Mouse (Mus musculus) CD4-positive helper T cell, adult 2 months (primary cell): ENCODE results near the gene Apip.

ENCODE experiments used
- DNase-seq: peaks from one replicate; pipeline ENCODE4 v3.0.0-alpha.2; 2012; ENCODE audit warnings: low read depth, missing footprints, low spot score

Gene Apip

DNA sequence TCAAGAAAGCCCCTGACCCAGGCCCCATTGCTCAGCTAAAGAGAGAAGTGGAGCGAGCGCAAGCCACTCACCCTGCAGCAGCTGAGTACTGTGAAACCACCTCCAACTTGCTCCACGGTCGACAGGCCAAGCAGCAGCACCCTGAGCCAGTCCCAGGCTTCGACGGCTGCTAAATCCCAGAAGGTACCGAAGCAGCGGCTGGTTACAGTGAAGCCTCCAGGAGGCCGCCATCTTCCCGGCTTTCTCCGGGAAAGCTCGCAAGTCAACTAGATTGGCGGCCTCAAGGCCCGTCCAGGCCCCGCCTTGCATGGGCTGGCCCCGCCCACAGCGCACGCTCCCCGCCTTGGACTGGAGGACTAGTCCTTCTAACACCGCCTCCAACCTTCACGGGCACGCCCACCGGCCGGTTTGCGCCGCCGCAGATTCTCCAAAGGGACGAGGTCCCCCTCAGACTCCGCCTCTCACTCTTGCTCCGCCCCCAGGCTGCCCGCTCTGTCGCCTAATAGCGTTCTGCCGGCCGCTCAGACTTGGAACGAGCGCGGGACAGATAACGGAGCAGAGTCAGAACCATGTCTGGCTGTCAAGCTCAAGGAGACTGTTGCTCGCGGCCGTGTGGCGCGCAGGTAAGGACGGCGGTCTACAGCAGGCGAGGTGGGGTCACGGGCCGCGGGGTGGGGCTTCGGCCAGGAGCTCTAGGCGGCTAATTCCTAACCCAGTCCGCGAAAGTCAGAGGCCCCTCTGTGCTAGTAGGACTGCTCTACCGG lies at the start of gene Apip, which contains the start of gene Pdhx:
Gene Apip (plus strand): TSS at position 457 of the 764 bp plus-strand sequence.
Gene Pdhx (minus strand): TSS at position 295 of the 764 bp plus-strand sequence.
- peak; percentile 98 for DNase-seq

DNA sequence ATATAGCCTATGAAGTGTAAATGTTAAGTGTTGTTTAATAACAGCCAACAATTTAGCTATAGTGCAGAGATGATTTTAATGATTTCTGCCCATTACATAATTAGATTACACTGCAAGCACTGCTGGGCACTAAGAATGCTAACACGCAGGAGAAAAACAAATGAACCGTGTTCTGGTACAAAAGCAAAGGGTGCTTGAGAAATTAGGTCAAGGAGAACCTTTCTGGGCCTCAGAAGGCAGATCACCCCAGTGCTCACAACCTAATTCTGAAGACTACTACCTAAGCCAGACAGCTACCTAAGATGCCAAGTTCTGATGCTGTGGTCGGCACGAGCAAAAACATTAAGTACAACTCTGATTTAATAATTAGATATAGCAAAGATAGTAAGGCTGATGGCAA lies 35.6 kb upstream of the Apip start:
- DNase-seq = no peak

DNA sequence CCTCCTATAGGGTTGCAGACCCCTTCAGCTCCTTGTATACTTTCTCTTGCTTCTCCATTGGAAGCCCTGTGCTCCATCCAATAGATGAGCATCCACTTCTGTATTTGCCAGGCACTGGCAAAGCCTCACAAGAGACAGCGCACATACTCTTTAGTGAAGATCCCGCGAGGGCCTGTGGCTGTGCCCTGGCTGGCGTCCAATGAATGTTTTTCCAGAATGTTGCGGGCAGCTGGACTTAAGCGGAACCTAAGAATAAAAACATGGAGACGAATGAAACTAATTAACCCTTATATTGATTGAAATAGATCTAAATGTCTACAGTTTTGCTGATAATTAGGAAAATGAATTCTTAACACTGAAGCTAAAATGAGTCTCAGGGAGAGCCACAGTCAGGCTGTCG lies 32.6 kb upstream of the Apip start:
- DNase-seq = no peak

DNA sequence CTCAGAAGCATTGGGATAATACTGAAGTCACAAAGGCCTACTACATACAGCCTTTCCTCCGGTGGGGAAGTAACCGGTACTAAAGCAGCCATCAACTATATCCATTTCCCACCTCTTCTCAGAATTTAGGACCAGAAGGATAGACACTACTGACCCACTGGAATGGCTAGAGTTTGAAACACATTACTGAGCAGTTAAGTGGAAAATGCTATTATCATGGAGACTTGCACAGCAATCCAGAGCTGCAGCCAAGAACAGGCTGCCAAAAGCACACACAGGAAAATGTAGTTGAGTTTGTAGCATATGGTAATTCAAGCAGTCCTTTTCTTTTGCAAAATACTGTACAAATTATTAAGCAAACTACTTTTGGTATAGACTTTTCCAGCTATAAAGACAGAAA lies 28.2 kb upstream of the Apip start:
- no peak for DNase-seq

DNA sequence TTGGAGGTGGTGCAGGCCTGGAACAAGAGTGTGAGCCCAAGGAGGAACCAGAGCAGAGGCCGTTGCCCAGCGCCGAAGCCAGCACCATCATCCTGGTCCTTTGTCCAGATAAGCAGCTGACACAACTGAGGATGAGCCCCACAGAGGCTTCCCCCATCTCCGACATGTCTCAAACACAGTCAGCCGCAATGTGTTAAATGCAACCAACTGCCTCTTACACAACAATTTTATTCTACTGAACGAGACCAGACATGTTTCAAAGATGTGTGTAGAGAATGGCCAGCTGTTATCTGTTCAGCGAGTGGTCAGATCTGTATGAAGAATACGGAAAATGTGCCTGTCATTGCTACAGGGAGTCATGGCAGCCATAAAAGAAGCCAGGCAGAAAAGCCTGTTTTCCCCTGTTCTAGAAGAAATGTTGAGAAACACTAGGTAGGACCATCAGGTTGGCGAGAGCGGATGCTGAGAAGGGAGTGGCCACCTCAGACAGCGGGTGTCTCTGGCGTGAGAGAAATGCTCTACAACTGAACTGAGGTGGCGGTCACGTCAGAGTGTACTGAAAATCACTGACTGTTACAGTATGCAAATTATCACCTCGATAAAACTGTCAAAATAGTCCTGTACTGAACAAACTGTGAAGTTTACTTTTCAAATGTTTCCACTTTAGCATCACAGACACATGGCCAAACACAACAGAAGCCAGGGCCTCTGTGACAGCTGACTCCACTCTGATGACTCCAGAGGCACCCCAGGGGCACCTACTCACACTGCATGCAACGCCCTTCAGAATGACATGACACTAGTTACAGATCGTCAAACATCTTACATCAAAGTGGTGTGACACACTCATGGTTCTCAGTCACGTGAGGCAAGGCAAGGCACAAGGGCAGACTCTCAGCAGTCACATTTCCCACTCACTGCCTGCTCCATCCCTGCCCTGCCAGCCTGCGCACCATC lies 21.3 kb upstream of the Apip start:
- DNase-seq = no peak

DNA sequence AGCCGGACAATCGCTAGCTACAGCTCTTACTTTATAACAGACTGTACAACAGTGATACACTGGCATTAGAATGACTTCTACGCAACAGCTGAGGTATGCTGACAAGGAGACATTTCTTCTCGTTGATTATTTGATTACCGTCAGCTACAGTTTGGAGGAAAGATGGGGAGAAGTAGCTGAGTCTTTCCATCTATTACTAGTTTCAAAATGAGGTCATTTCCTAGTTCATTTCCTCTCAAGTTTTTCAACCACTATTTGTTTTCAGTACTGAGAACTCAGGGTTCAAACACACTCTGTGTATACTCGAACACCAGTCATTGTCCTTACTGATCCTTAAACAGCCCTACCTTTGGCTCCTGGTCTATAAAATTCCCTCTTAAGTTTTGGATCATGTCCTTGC lies 17.7 kb upstream of the Apip start:
- DNase-seq = no peak

DNA sequence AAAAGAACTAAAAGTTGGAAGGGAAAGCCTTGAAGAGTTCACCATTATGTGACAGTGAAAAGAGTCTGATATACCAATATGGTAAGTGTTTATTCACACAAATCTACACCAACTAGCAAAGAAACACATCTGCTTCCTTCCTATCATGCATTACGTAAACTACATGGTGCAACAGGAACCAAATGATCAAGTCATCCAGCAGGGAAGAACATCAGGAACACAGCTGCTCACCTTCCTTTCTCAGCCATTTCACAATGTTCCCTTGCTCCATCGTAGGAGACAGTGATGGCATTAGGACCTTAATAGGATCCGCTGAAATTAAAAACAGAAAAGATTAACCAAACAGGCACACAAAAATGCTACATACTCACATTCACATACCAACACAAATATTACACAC lies 15.2 kb upstream of the Apip start:
- no peak for DNase-seq

DNA sequence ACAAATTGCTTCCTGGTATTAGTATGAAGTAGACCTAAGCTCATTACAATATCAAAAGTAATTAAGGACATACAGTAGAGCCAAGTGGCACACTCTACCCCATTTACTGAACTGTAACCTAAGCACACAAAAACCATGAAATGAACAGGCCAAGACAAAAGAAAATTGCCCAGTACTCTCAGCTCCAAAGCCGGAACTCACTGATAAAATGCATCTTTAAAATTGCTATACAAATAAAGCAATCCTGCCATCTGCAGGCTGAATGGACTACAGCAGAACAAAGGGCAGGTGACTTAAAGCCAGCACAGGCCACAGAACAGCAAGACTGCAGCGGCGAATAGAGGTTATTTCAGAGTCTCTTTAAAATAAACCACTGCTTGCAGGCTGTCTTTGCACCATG lies 10.6 kb upstream of the Apip start:
- peak; percentile 41 for DNase-seq

DNA sequence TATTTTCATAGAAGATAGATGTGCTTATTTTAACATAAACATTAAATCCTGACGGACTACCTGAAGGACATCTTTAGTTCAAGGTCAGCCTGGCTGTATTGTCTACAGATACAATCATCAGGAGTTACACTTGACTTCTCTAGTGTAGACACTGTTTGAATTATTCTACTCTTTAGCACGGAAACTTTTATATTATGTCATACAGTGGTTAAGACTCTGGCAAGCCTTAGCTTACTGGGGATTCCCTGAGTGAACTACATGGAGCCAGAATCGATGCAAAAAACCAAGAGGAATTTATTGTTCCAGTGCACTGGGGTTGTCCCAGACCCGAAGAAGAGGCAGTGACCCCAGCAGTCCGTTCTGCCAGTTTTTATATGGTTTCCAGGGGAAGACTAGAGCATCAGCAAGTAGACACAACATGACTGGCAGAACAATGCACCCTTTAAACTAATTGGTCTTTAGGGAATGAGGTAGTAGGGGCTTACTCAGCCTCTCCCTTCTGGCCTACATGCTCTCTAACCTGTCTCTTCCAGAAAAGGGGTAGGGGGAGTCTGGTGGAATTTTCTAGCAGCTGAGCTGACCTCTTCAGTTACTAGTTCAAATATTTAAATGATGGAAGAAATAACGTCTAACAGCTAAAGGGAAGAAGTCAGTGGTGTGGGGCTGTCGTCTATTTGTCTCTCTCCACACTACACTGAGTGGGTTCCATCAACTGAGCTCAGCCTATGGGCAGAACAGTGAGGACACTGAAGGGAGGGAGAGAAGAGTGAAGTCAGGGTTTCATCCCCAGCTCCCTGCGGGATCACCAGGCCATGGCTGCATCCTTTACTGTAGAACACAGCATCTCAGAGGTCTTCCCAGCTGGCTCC lies 6.6 kb upstream of the Apip start:
- no peak for DNase-seq

DNA sequence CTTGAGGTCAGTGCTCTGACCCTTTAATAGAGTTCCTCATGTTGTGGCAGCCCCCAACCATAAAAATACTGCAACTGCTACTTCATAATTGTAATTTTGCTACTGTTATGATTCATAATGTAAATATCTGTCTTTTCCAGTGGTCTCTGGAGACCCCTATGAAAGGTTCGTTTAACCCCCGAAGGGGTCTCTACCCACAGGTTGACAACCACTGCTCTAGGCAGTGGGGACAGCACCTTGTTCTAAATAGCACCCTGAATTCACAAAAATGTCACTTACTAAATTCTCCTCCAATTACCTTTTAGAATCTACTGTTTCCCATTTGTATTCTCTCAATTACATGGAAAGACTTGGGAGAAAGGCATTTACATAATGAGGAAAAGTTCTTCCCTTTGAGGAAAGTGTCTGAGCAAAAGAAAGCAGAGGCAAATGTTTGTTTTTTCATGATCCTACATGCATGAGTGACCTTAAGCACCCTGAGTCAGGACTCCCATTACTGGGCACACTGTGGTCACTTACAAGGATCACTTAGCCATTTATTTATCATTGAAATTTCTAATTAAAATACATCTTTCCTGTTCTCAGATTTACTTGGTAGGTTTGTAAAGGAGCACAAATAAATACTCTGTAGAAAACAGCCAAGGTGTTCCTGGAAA lies 5.8 kb upstream of the Apip start:
- no peak for DNase-seq

DNA sequence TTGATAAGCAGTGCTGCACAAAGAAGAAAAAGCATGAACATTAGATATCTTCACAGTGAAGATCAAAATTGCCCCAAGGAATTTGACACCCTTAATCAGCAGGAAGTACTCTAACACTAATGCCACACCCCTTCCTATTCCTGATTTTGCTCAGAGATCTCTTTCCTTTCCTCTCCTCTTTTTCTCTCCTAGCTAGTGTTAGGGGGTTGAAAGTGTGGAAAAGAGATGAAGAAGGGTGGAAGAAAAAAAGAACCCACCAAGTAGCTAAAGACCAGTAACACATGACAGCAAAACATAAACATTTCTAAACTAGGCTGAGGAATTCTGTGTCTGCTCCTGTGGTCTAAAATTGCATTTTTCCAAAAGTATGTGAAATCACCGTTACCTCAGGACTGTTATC lies 4.9 kb upstream of the Apip start:
- DNase-seq = no peak

DNA sequence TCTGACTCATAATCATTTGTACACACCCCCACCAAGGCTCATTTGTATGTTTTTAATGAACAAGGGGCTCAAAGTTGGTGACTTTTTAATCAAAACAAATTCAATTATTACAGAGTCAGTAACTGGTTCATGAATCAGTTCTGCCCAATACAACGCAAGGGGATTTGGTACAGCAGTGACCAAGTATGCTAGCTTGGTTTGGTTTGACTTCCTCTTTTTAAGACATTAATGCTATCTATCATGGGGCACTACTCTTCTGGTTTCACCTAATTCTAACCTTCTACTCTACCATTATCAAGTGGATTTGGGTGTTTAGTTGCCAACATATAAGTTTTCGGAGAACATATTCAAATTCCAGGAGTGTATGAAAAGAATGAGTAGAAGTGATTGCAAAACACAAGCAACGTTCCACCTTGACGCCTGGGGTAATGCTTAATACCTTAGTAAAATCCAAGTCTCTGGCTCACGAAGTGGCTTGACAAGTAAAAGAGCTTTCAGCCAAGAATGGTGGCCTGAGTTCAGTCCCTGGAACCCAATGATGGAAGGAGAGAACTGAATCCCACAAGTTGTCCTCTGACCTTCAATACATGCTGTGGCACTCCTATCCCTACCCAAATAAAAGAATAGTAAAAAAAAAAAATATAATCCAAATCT lies 3.6 kb upstream of the Apip start:
- no peak for DNase-seq

DNA sequence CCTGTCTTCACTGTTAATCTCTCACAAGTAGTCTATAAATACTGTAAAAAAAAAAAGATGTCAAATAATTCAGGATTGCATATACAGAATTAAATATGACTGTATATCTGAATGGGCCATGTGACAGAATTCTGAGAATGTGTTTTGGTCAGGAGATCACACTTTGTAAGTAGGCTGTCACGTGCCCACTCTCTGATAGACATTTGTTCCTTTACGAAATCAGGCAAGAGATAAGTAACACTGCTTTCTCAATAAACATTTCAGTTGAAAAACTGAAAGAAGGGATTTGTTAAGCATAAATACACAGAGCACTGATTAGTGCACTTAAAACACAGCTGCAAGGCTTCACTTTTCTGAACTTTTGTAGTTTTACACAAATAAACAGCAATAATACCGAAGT lies 2.9 kb upstream of the Apip start:
- DNase-seq = no peak

DNA sequence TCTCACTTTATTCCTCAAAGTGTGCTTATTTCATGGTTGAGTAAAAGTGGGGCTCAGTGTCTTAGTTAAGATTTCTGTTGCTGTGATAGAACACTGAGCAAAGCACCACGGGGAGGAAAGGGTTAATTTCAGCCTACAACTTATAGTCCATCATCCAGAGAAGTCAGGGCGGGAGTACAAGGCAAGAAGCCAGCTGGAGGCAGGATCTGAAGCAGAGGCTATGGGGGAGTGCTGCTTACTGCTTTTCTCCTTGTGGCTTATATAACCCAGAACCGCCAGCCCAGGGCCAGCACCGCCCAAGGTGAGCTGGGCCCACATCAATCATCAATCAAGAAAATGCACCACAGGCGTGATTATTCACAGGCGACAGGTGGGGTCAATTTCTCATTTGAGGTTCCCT lies 7.6 kb downstream of the Apip start:
- no peak for DNase-seq

DNA sequence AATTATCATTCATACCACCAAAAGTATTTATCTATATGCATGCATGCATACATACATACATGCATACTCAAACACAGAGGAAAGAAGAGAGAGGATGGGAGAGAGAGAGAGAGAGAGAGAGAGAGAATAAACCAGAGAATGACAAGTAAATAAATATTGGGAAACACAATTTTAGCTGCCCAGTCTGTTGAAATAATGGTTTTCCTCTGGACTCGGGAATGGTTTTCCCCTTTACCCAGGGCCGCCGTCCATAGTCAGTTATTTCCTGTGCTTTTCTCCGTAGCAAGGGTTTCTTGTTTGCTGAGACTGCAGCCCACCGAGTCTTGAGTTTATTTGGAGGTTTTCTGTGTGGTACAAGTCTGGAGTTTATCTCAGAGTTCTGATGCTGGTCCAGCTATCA lies 8.2 kb downstream of the Apip start:
- no peak for DNase-seq

DNA sequence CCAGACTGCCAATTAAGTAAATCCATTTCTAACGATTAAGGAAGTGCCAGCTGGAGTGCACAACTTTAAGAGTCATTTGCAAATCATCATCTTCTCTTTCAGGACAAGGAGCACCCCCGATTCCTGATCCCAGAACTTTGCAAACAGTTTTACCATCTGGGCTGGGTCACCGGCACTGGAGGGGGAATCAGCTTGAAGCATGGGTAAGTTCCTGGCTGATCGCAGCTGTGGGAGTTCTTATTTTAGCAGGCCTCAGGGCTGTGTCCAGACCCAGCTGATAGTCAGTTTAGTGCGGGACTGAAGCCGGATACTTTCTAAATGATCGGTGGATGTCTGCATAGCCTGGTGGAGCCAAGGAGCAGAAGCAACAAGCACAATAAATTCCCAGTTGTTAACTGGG lies 9.4 kb downstream of the Apip start:
- DNase-seq = no peak

DNA sequence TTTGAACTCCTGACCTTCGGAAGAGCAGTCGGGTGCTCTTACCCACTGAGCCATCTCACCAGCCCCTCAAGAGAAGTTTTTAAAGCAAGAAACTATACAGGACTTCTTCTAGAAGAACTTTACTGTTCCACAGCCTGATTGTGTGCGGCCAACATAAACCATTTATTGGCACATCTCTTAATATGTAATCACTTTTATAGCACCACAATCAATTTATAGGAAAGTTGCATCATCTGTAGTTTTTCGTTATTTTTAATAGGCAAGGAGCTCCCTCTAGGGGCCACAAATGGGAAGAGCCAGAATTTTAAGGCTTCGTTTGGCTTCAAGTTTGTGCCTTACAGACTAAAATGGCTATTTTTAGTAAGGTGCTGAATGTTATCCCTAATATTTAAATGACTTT lies 11.0 kb downstream of the Apip start:
- peak; percentile 18 for DNase-seq

DNA sequence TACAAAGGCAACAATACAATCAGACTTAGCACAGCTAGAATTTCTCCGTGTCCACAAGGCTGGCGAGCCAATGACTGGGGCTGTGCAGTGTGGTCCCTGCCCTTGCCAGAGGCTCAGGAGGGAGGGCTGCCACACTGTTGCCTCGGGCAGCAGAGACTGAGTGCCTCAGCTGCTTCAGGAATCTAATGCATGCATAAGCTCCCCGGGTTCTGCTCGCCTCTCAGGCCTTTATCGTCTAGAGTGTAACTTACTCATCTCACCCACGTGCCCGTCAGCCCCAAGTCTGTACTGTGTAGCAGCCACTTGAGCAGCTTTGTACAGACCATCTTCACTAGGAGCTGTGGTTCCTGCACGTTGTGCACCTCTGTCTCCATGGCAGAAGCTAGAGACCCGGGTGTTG lies 12.2 kb downstream of the Apip start:
- DNase-seq = no peak

DNA sequence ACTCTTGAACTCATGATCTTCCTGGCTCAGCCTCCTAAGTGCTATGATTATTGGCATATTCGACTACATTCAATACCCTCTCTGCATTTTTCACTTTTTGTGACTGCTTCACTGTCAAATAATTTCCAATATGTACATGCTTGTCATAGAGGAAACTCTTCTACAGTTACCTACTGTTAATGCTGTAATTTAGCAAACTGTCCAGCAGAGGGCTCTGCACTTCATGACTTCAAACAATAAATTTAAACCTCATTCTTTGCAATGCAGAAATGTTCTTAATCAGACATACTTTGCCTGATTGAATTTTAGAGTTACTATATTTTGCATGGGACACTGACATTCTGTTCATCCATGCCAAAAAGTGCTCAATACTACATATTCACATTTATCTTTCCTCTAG lies 13.0 kb downstream of the Apip start:
- DNase-seq = peak; percentile 47

DNA sequence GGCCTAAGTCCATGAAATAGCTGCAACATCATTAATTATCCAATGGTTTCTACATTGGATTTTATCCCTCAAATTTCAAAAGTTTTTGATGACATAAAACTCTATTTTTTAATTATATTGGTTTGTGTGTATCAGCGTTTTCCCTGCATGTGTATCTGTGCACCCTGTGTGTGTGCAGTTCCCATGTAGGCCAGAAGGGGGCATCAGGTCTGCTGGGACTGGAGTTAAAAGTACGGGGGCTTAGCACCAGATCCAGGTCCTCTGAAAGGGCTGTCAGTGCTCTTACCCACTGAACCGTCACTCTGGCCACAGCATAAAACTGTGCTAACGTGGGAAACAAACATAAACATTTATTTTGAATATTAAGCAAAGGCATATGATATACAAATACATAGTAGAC lies 14.6 kb downstream of the Apip start:
- no peak for DNase-seq

DNA sequence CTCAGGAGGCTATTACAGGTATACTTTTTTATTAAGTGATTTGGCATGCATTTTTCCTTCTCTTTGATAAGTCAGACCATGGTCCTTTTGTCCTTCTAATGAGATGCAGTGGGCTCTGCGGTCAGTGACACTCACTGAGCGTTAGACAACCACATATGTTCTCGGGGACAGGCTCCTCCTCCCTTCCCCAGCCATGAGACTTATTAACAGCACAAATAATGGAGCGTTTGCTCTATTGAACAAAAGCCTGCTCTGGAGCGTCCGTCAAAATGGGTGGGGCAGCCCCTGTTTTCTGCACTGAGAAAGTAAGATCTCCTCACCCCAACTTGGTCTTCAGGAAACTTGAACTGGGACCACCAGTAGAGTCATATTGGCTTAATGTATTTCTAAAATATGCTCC lies 16.0 kb downstream of the Apip start:
- no peak for DNase-seq
